Mouse (Mus musculus): ENCODE measurements around the gene Pten. TPM values are rescaled to one million over a fixed set of nuclear protein-coding genes. Genes with fewer than 3 reads are reported as not detected.

Gene Pten
- polyA plus RNA-seq, 1 experiment, result 7.1 TPM

GRCm38 (mm10) chr19:32723817-32724216, 33.5 kb upstream of the Pten start:
- TF ChIP-seq GATA1 (IDR thresholded peaks at IDR 0.05; ENCODE audit: borderline replicate concordance, low read length) (no peak), FLI1 (IDR thresholded peaks at IDR 0.05; ENCODE audit: low read length) (no peak)
- H3K36me3 ChIP-seq (replicated peaks; ENCODE audit: low read length), result no peaks in the 10 kb centered on the region
- H3K4me1 ChIP-seq, result no peaks in the 10 kb centered on the region
- peaks cover 10% of the 10 kb centered on the region for H3K27me3 ChIP-seq (replicated peaks)
- H3K4me3 ChIP-seq (replicated peaks), result no peak overlapping the region
- H3K9me3 ChIP-seq, result no peaks in the 10 kb centered on the region

GRCm38 (mm10) chr19:32726451-32727325, 30.6 kb upstream of the Pten start:
- H3K27me3 ChIP-seq (replicated peaks), result peaks cover 12% of the 10 kb centered on the region
- no peak overlapping the region for H3K4me3 ChIP-seq (replicated peaks)
- no peak for TF ChIP-seq FLI1 (IDR thresholded peaks at IDR 0.05; ENCODE audit: low read length)
- TF ChIP-seq GATA1 (IDR thresholded peaks at IDR 0.05; ENCODE audit: borderline replicate concordance, low read length), result no peak
- no peaks in the 10 kb centered on the region for H3K4me1 ChIP-seq
- H3K9me3 ChIP-seq, result peaks cover 4% of the 10 kb centered on the region
- no peaks in the 10 kb centered on the region for H3K36me3 ChIP-seq (replicated peaks; ENCODE audit: low read length)

GRCm38 (mm10) chr19:32729785-32730184, 27.5 kb upstream of the Pten start:
- peaks cover 7% of the 10 kb centered on the region for H3K9me3 ChIP-seq
- TF ChIP-seq GATA1 (IDR thresholded peaks at IDR 0.05; ENCODE audit: borderline replicate concordance, low read length) (no peak), FLI1 (IDR thresholded peaks at IDR 0.05; ENCODE audit: low read length) (no peak)
- H3K27me3 ChIP-seq (replicated peaks), result peaks cover 12% of the 10 kb centered on the region

DNA sequence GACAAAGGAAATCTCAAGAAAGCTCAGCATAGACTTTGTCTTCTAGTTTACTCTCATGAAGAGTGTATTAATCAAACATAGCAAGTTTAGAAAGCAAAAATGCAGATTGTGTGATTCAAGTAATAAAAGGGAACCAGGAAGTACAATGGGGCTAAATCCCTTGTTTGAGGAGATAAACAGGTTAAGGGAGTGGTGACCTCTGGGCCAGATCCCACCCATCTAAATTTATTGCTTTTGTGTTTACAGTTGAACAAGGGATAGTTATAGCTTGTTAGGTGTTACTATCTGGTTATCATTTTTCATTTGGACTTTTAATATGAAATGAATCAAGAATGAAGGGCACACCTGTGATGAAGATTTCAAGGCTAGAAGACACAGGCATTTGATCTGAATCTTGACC, 24.4 kb upstream of the Pten start:
- H3K4me1 ChIP-seq, result no peaks in the 10 kb centered on the region
- H3K27me3 ChIP-seq (replicated peaks), result peaks cover 2% of the 10 kb centered on the region
- peaks cover 7% of the 10 kb centered on the region for H3K9me3 ChIP-seq
- TF ChIP-seq FLI1 (IDR thresholded peaks at IDR 0.05; ENCODE audit: low read length), result no peak
- no peak for TF ChIP-seq GATA1 (IDR thresholded peaks at IDR 0.05; ENCODE audit: borderline replicate concordance, low read length)
- no peaks in the 10 kb centered on the region for H3K36me3 ChIP-seq (replicated peaks; ENCODE audit: low read length)
- H3K4me3 ChIP-seq (replicated peaks), result no peak overlapping the region

More at GRCm38 (mm10) chr19:32729785-32730184, 27.5 kb upstream of the Pten start:
- Histone ChIP-seq H3K36me3 (replicated peaks; ENCODE audit: low read length) (no peaks in the 10 kb centered on the region), H3K4me3 (replicated peaks) (no peak overlapping the region), H3K4me1 (no peaks in the 10 kb centered on the region)

DNA sequence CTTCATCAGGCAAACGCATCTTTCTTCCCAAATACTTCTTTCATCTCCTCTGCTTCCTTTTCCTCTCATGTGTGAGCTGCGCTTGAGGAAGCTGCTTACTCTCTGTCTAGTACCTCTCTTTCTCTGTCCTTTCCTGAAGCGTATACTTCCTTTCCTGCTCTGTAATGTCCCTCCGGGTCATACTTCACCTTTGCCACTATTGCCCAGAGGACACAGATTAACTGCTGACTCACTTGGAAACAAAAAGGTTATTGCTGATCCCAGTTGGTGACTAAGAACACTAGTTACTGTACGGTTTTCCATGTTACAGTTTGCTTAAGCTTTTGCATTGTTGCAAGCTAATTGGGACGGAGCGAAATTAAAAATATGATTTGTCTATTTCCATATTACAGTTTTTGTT, 19.5 kb upstream of the Pten start:
- no peaks in the 10 kb centered on the region for H3K9me3 ChIP-seq

GRCm38 (mm10) chr19:32739686-32740085, 17.6 kb upstream of the Pten start, which contains the start of gene Atad1:
Gene Atad1 (minus strand): TSS chr19:32739786.
- no peaks in the 10 kb centered on the region for H3K27me3 ChIP-seq (replicated peaks)
- H3K9me3 ChIP-seq, result no peaks in the 10 kb centered on the region
- no peaks in the 10 kb centered on the region for H3K36me3 ChIP-seq (replicated peaks; ENCODE audit: low read length)
- TF ChIP-seq FLI1 (IDR thresholded peaks at IDR 0.05; ENCODE audit: low read length) (no peak), GATA1 (IDR thresholded peaks at IDR 0.05; ENCODE audit: borderline replicate concordance, low read length) (no peak)
- H3K4me1 ChIP-seq, result peaks cover 8% of the 10 kb centered on the region; the same call in 1 of the 2 replicates
- no peak within 1 kb of the TSS for H3K4me3 ChIP-seq (replicated peaks)

More for the DNA sequence above, 19.5 kb upstream of the Pten start:
- H3K36me3 ChIP-seq (replicated peaks; ENCODE audit: low read length), result no peaks in the 10 kb centered on the region
- no peaks in the 10 kb centered on the region for H3K27me3 ChIP-seq (replicated peaks)
- H3K4me1 ChIP-seq, result peaks cover 8% of the 10 kb centered on the region; the same call in 1 of the 2 replicates
- H3K4me3 ChIP-seq (replicated peaks), result no peak overlapping the region
- TF ChIP-seq GATA1 (IDR thresholded peaks at IDR 0.05; ENCODE audit: borderline replicate concordance, low read length) (no peak), FLI1 (IDR thresholded peaks at IDR 0.05; ENCODE audit: low read length) (no peak)

DNA sequence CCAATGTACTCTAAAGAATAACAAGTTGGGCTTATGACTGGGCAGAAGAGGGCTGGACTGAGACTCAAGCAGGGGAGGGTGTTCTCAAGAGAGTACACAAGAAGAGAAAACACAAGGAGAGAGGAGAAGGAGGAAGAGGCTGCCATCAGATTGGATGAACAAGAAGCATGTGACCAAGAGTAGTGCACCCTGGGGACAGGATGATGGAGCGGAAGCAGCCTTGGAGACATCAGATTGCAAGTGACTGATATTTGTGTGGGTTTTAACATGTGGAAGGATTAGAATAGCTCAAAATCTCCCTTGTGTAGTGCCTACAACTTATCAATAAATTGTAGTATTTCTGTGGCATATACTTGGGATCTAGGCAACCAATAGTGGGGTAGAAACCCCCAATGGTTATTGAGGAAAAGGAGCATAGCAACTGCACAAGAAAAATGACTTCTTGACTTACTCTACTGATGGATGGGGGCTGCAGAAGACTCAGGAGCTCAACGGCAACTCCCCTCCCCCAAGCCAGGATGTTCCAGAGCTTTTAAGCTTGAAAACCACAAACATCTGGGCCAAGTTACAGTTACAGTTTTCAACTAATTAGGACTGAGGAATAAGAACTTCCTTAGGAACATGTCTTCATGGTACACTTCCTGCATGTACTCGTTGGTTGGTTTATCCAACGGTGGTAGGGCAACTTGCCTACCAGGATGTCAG, 16.5 kb upstream of the Pten start:
- no peaks in the 10 kb centered on the region for H3K36me3 ChIP-seq (replicated peaks; ENCODE audit: low read length)
- H3K4me3 ChIP-seq (replicated peaks), result no peak overlapping the region
- TF ChIP-seq GATA1 (IDR thresholded peaks at IDR 0.05; ENCODE audit: borderline replicate concordance, low read length) (no peak), FLI1 (IDR thresholded peaks at IDR 0.05; ENCODE audit: low read length) (no peak)
- peaks cover 8% of the 10 kb centered on the region; the same call in 1 of the 2 replicates for H3K4me1 ChIP-seq
- H3K27me3 ChIP-seq (replicated peaks), result peaks cover 3% of the 10 kb centered on the region
- peaks cover 5% of the 10 kb centered on the region; the same call in 1 of the 2 replicates for H3K9me3 ChIP-seq

DNA sequence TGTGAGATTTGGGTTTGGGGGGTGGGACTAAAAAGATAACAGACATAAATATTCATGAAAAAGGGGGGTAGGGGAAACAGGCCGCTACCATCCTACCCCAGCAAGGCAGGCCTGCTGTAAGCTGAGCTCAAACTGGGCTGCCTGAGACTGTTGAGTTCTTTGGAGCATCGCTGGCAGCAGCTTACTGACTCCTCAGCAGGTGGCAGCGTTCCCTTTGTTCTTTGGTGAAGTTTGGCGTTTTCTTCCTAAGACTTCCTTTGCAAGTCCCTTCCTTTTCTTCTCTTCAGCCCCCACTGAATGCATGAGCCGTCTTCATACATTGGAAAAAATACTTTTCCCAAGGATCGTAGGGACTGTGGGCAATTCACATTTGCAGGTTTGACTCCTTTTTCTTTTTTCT, 7.9 kb upstream of the Pten start:
- TF ChIP-seq GATA1 (IDR thresholded peaks at IDR 0.05; ENCODE audit: borderline replicate concordance, low read length), result no peak
- Histone ChIP-seq H3K9me3 (peaks cover 5% of the 10 kb centered on the region; the same call in 1 of the 2 replicates), H3K4me1 (peaks cover 2% of the 10 kb centered on the region; the same call in 1 of the 2 replicates), H3K27me3 (replicated peaks) (peaks cover 4% of the 10 kb centered on the region), H3K4me3 (replicated peaks) (no peak overlapping the region), H3K36me3 (replicated peaks; ENCODE audit: low read length) (no peaks in the 10 kb centered on the region)

GRCm38 (mm10) chr19:32752357-32752756, 4.9 kb upstream of the Pten start:
- TF ChIP-seq FLI1 (IDR thresholded peaks at IDR 0.05; ENCODE audit: low read length), result no peak
- TF ChIP-seq GATA1 (IDR thresholded peaks at IDR 0.05; ENCODE audit: borderline replicate concordance, low read length), result no peak
- Histone ChIP-seq H3K4me1 (peaks cover 17% of the 10 kb centered on the region), H3K4me3 (replicated peaks) (no peak overlapping the region), H3K36me3 (replicated peaks; ENCODE audit: low read length) (no peaks in the 10 kb centered on the region), H3K27me3 (replicated peaks) (peaks cover 2% of the 10 kb centered on the region), H3K9me3 (no peaks in the 10 kb centered on the region)

- TF ChIP-seq GATA1 (IDR thresholded peaks at IDR 0.05; ENCODE audit: borderline replicate concordance, low read length) (no peak), FLI1 (IDR thresholded peaks at IDR 0.05; ENCODE audit: low read length) (no peak)
- Histone ChIP-seq H3K9me3 (no peaks in the 10 kb centered on the region), H3K4me3 (replicated peaks) (no peak overlapping the region), H3K27me3 (replicated peaks) (peaks cover 10% of the 10 kb centered on the region), H3K4me1 (peaks cover 17% of the 10 kb centered on the region), H3K36me3 (replicated peaks; ENCODE audit: low read length) (no peaks in the 10 kb centered on the region)
Measured at GRCm38 (mm10) chr19:32753386-32753785, 3.9 kb upstream of the Pten start.
